Mouse (Mus musculus) intestine, postnatal 0 days (tissue): ENCODE measurements around the gene 4931406P16Rik. TPM values are rescaled to one million over a fixed set of nuclear protein-coding genes. Genes with fewer than 3 reads are reported as not detected.
A peak's percentile ranks its signal among the peaks of the same experiment; 100 is the strongest.

Experiments
- ATAC-seq: fragments of 200-750 bp; cut with Nextera tagmentation; 2 replicates; pipeline ENCODE4 v1.8.0; 2017; ENCODE audit warnings: mild to moderate bottlenecking, moderate TSS enrichment, moderate library complexity
- H3K27ac ChIP-seq: fragments of 300-500 bp; sonication (generic); 2 replicates; pipeline ENCODE4 v1.5.1; 2014; ENCODE audit warnings: mild to moderate bottlenecking, low read depth, low read length, moderate library complexity
- H3K27me3 ChIP-seq: fragments of 300-500 bp; sonication (generic); replicated peaks from 2 replicates; pipeline ENCODE4 v1.6.1; 2014; ENCODE audit warnings: low read length, mixed read lengths; ENCODE audit not compliant: control insufficient read depth, insufficient read depth
- H3K36me3 ChIP-seq: fragments of 300-500 bp; sonication (generic); 2 replicates; pipeline ENCODE4 v1.6.1; 2014; ENCODE audit warnings: mild to moderate bottlenecking, moderate library complexity; ENCODE audit not compliant: control insufficient read depth, insufficient read depth
- H3K4me1 ChIP-seq: fragments of 300-500 bp; sonication (generic); replicated peaks from 2 replicates; pipeline ENCODE4 v1.6.1; 2014; ENCODE audit warnings: antibody characterized with exemption, low read length, mixed read lengths; ENCODE audit not compliant: control insufficient read depth, insufficient read depth
- H3K4me2 ChIP-seq: fragments of 300-500 bp; sonication (generic); replicated peaks from 2 replicates; pipeline ENCODE4 v1.6.1; 2014; ENCODE audit warnings: low read depth, mild to moderate bottlenecking, moderate library complexity
- H3K4me3 ChIP-seq: fragments of 300-500 bp; sonication (generic); 2 replicates; pipeline ENCODE4 v1.5.1; 2014; ENCODE audit warnings: low read depth, low read length
- H3K9ac ChIP-seq: fragments of 300-500 bp; sonication (generic); 2 replicates; pipeline ENCODE4 v1.6.1; 2014; ENCODE audit warnings: mild to moderate bottlenecking, low read depth, low read length
- H3K9me3 ChIP-seq: fragments of 300-500 bp; sonication (generic); 2 replicates; pipeline ENCODE4 v1.6.1; 2016; ENCODE audit warnings: mixed run types; ENCODE audit not compliant: control insufficient read depth
- CTCF ChIP-seq: sonication (generic); IDR thresholded peaks from 2 replicates; pipeline ENCODE4 v1.5.1; 2016; ENCODE audit warnings: low read depth, mild to moderate bottlenecking, control low read depth, antibody characterized with exemption, moderate library complexity
- WGBS: fragments of 180-500 bp; shearing (Covaris S2); extraction: QIAGEN DNeasy Blood & Tissue Kit; methylation state at CpG from one replicate; pipeline ENCODE4 v1.1.7; 2014; 5-methylcytosine and 5-hydroxymethylcytosine counted together
- polyA plus RNA-seq: library from polyadenylated mRNA; unstranded; fragments of >200 nt; fragmentation: Nextera tagmentation; extraction: Ambion mirVana; gene quantifications from 2 replicates; pipeline ENCODE4 v1.2.1, GENCODE M21; 2015

4931406P16Rik gene
- polyA plus RNA-seq, 1 experiment from 2014 or later = 18.6 TPM

- Histone ChIP-seq H3K9me3 (no peaks in the 10 kb centered on the region), H3K4me2 (peak overlapping the region; percentile 79), H3K9ac (peak overlapping the region; percentile 69), H3K4me3 (peak overlapping the region; percentile 72), H3K4me1 (0 out of 2 replicates have a peak, but pooled peaks cover 5% of the 10 kb centered on the region), H3K36me3 (peaks cover 25% of the 10 kb centered on the region; the same call in 1 of the 2 replicates), H3K27me3 (no peaks in the 10 kb centered on the region), H3K27ac (no peak overlapping the region)
- no peak for ATAC-seq
- 24% methylated on average over 5 of the region's 5 CpGs for WGBS
- TF ChIP-seq CTCF = no peak
Measured at GRCm38 (mm10) chr7:34229153-34229552, 84.2 kb downstream of the 4931406P16Rik start.

GRCm38 (mm10) chr7:34228641-34229040 lies 84.7 kb downstream of the 4931406P16Rik start:
- 24% methylated on average over 9 of the region's 9 CpGs for WGBS
- no peaks in the 10 kb centered on the region for H3K27me3 ChIP-seq
- ATAC-seq = no peak
- no peak overlapping the region for H3K9ac ChIP-seq
- 0 out of 2 replicates have a peak, but pooled peaks cover 5% of the 10 kb centered on the region for H3K4me1 ChIP-seq
- TF ChIP-seq CTCF = no peak
- H3K36me3 ChIP-seq = peaks cover 30% of the 10 kb centered on the region; the same call in 1 of the 2 replicates
- H3K9me3 ChIP-seq = no peaks in the 10 kb centered on the region
- H3K27ac ChIP-seq = no peak overlapping the region
- H3K4me3 ChIP-seq = no peak overlapping the region
- H3K4me2 ChIP-seq = peak overlapping the region; percentile 79

- no peak overlapping the region for H3K4me2 ChIP-seq
Measured at GRCm38 (mm10) chr7:34226846-34227245, 86.5 kb downstream of the 4931406P16Rik start.

GRCm38 (mm10) chr7:34226086-34226485 lies 87.3 kb downstream of the 4931406P16Rik start:
- Histone ChIP-seq H3K4me3 (no peak overlapping the region), H3K9ac (no peak overlapping the region), H3K27me3 (no peaks in the 10 kb centered on the region), H3K27ac (peak overlapping the region; percentile 68), H3K9me3 (no peaks in the 10 kb centered on the region), H3K36me3 (peaks cover 53% of the 10 kb centered on the region), H3K4me1 (0 out of 2 replicates have a peak, but pooled peaks cover 5% of the 10 kb centered on the region), H3K4me2 (peak overlapping the region; percentile 13; the same call in 1 of the 2 replicates)
- peak; percentile 79 for ATAC-seq
- no peak for TF ChIP-seq CTCF
- WGBS = 21% methylated on average over 8 of the region's 8 CpGs

More at GRCm38 (mm10) chr7:34226846-34227245, 86.5 kb downstream of the 4931406P16Rik start:
- Histone ChIP-seq H3K36me3 (peaks cover 46% of the 10 kb centered on the region), H3K27me3 (no peaks in the 10 kb centered on the region), H3K27ac (peak overlapping the region; percentile 68), H3K4me3 (no peak overlapping the region), H3K4me1 (0 out of 2 replicates have a peak, but pooled peaks cover 5% of the 10 kb centered on the region), H3K9me3 (no peaks in the 10 kb centered on the region), H3K9ac (no peak overlapping the region)
- WGBS = 86% methylated on average over 12 of the region's 12 CpGs
- no peak for ATAC-seq
- peak; percentile 55 for TF ChIP-seq CTCF

- H3K36me3 ChIP-seq = peaks cover 70% of the 10 kb centered on the region
- no peaks in the 10 kb centered on the region for H3K9me3 ChIP-seq
- TF ChIP-seq CTCF = no peak
- no peak overlapping the region for H3K4me2 ChIP-seq
- no peak overlapping the region for H3K4me3 ChIP-seq
- no peaks in the 10 kb centered on the region for H3K27me3 ChIP-seq
- 0 out of 2 replicates have a peak, but pooled peaks cover 5% of the 10 kb centered on the region for H3K4me1 ChIP-seq
- no peak overlapping the region for H3K9ac ChIP-seq
- WGBS = 77% methylated on average over 6 of the region's 6 CpGs
- ATAC-seq = no peak
- no peak overlapping the region for H3K27ac ChIP-seq
Measured at GRCm38 (mm10) chr7:34224308-34224707, 89.0 kb downstream of the 4931406P16Rik start.

- no peak overlapping the region for H3K4me3 ChIP-seq
- no peak overlapping the region for H3K27ac ChIP-seq
- H3K4me2 ChIP-seq = no peak overlapping the region
- no peaks in the 10 kb centered on the region for H3K4me1 ChIP-seq
- H3K36me3 ChIP-seq = peaks cover 81% of the 10 kb centered on the region
- H3K9me3 ChIP-seq = no peaks in the 10 kb centered on the region
- TF ChIP-seq CTCF = peak; percentile 36
- H3K9ac ChIP-seq = no peak overlapping the region
- ATAC-seq = no peak
- WGBS = 94% methylated on average over 10 of the region's 10 CpGs
- H3K27me3 ChIP-seq = no peaks in the 10 kb centered on the region
Measured at GRCm38 (mm10) chr7:34222340-34222739, 91.0 kb downstream of the 4931406P16Rik start.
